Mouse (Mus musculus): ENCODE data around the gene Mga.

DNA sequence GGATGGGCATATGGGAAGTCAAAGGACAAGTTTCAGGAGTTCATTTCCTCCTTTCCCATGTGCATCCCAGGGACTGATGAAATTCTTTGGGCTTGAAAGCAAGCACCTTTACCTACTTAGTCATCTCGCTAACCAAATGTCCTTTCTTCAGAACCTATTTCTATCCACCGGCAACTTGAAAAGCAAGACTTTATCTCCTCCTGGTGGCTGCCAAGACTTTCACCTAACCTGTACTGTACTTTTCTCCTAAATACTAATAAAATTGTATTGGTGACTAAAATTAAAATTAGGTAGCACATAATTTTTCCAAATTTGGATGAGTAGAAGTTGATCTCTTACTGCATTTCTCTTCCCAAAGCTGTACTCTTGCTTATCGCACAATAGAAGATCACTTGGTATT is 9.8 kb upstream of the Mga start:
- TF ChIP-seq CTCF (IDR thresholded peaks at IDR 0.05; ENCODE audit: insufficient read depth, low read length) (no peak), POLR2A (IDR thresholded peaks at IDR 0.05; ENCODE audit: borderline replicate concordance, extremely low read depth, low read depth, low read length) (no peak)

Measured in lung, adult 2 months (tissue).